Mouse (Mus musculus): ENCODE measurements around the gene Sema3b.

Sema3b gene

DNA sequence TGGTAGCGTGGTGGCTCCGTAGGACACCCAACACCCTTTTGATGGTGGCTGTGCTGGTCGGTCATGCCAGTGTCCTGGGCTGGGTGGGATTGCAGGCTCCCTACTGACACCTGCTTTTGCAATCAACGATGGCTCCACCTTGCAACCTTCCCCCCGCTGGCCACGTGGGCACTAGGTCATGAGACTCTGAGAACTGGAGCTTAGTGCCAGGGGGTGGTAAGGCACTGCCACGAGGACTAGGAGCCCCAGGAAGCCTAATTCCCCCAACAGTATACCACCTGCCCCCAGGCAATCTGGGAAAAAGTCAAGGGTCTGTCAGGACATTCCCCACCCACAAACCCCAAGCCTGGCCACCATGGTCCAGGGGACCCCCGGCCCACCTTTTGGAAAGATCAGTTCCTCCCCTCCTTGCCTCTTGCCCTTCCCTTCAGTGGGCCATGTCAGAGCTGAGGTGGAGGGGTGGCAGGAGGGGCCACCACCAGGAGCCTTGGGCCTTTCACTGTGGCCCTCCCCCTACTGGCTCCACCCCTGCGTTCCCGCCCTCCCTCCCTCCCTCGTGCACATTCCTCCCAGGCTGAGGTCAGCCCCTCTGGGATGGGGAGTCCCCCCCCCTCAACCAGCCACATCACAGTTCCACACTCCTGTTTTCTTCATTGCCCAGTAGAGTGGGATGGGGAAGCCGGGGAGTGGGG lies at the start of gene Sema3b:
Sema3b (minus strand) TSS at position 489 of the 692 bp plus-strand sequence.
- no peak for DNase-seq (ENCODE audit: low spot score)

DNA sequence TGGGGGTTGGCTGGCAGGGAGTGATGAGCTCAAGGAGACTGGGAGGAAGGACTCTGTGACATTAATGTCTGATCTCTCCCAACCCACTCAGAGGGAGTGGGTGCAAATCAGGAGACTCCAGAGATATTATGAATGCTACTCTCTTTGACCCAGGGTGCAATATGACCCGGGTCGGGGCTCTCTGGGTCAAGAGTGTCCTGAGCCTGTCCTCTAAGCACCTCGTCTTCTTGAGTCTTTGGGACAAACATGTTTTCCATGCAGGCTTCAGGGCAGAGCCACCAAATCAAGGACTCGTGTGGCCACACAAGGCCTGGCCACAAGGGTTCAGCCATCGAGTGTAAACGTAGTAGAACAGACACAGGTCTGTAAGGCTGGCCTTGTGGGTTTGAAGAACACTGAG lies 49.1 kb upstream of the Sema3b start:
- DNase-seq (ENCODE audit: low spot score): no peak

DNA sequence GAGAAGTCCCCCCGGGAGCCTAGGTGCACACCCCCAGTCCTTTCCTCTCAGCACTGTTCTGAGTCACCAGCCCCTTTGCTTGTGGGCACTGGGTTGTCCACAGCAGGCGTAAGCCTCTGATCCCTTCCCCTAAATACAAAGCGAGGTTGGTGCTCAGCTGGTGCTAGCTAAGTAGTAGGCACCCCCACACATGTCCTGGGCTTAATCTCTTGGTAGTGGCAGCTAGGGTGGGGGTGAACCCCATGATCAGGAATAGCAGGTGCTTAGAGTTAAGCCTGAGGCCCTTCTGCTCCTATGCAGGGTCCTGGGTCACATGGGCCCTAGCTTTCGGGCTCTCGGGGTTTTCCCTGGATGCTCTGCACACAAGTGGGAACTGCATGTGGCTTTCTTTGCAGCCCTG lies 48.1 kb upstream of the Sema3b start:
- DNase-seq (ENCODE audit: low spot score): no peak

DNA sequence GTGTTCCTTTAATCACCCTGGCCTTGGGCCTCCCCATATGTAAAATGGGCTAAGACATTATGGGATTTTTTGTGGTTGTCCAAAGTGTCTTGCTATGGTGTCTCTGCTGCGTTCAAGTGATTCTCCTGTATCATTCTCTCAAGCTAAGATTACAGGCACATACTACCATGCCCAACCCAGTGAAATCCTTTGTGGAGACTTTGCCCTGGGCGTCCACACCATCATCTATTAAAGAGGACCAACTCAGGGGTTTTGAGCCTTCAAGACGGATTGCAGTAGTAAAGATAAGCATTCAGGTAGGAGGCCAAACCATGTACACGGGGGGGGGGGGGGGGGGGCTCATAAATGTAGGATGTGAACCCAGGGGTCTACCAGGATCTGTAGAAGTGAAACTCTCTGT lies 45.6 kb upstream of the Sema3b start:
- no peak for DNase-seq (ENCODE audit: low spot score)

DNA sequence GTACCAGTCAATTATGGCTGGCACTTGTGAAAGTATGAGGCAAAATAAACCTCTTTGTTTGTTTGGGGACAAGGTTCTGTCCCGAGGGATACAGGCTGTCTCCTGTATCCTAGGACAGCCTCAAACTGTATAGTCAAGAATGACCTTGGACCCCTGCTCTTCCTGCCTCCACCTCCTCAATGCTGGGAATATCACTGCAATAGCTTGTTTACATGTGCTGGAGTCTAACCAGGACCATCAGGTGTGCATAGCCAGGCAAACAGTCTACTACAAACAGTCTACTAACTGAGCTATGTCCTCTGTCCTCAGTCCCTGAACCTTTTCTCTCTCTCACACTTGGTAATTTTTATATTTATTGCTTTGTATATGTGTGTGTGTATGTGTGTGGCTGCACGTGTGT lies 44.4 kb upstream of the Sema3b start:
- no peak for DNase-seq (ENCODE audit: low spot score)

DNA sequence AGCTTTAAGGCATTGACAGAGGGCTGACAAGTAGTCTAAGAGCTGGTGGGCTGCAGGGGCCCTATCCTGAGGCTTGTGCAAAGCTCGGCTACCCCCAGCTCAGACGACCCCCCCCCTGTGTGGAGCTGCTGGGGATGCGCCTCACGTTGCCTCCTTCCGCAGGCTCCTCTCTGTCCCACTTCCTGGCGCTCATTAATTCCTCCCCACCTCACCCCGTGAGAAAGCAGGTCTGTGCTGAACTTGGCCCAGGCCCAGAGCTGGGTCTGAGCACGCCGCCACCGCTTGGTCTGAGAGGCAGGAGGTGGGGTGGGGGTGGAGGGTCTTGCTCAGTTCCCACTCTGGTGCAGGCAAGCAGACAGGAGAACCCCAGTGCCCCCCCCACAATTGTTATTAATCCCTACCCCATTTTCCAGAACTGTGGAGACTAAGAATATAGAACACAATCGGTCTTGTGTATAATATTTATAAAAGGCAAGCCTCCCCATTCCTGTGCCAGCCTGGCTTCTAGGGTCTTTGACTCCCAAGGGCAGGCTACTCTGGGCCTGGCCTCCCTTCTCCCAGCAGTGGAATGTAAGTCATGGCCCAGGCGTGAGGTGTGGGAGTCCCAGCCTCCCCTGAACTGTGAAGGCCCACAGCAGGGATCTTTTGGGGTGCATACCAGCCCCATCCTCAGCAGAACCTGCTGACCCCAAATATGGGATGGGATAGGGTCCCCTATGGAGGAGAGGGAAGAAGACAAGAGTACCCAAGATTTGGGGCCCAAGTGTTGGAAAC lies 41.9 kb upstream of the Sema3b start:
- no peak for DNase-seq (ENCODE audit: low spot score)

DNA sequence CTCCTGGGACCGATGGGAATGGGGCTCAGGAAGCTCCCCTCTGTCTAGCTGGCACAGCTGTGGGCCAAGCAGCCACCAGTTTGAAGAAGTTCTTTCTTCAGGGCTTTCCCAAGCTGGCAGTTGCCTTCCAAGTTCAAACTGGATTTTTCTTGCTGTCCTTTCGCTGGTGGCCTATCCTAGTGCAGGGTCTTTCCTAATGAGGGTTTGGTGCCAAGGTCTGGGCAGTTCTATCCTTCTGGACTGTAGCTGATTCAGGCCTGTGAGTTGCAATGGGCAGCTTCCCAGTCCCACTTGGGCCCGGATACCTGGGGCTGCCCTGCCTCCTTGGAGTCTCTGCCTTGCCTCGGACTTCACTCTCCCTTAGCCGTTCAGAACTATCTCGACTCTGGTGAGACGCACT lies 41.2 kb upstream of the Sema3b start:
- no peak for DNase-seq (ENCODE audit: low spot score)

DNA sequence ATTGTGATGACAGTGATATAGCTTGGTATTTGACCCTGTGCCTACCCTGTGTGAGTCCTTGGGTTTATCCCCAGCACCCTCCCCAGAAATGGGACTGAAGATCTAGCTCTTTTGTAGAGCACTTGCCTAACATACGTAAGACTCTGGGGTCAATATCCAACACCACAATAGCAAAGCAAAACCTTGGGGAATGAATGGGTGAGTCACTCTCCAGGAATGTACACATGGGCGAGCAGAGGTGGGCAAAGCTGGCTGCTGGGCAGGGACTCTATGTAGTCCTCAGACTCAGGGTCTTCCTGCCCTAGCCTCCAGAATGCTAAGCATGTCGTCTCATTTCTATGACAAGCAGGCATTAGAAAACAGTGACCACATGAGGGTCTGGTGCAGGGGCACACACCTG lies 39.7 kb upstream of the Sema3b start:
- no peak for DNase-seq (ENCODE audit: low spot score)

DNA sequence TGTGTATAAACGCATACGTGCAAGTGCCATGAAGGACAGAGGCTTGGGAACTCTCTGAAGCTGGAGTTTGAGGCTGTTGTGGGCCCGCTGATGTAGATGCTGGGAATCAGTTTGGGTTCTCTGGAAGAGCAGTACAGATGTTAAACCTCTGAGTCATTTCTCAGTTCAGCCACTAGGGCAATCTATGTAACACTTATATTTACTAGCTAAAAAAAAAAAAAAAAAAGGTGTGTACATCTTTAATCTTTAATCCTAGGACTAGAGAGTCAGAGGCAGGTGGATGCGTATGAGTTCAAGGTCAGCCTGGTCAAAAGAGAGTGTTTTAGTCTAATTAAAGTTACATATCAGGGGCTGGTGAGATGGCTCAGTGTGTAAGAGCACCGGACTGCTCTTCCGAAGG lies 37.9 kb upstream of the Sema3b start:
- DNase-seq (ENCODE audit: low spot score): no peak

DNA sequence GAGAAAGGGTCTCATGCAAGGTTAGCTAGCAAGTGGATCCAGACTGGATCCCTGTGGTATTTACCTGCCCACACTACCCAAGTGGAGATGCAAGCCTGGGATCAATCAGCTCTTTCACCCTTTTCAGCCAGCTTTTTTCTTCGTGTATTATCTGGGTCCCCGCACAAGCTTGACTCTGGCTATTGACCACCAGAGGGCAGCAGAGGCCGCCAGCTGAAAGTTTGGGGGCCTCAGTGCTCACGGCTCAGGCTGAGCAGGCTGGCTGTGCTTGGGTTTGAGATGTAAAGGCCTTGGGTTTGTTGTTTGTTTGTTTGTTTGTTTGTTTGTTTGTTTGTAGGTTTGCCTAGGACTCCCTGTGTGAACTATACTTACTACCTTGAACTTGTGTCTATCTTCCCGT lies 36.5 kb upstream of the Sema3b start:
- peak; percentile 81 for DNase-seq (ENCODE audit: low spot score)

DNA sequence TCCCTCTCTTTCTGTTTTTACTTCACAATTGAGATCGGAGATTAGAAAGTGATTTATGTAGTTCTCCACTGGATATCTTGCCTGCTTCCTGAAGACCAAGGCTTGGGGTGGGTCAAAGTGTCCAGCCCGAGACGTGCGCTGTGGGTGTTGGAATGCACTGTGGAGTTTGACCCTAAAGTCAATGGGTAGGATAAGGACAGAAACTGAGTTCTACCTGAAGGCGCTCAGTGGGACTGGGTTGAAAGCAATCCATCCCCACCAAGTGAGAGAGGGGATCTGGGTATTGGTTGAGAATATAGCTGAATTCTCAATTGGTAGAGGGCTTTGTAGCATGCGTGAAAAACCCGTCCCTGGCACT lies 36.1 kb upstream of the Sema3b start:
- DNase-seq (ENCODE audit: low spot score): no peak

DNA sequence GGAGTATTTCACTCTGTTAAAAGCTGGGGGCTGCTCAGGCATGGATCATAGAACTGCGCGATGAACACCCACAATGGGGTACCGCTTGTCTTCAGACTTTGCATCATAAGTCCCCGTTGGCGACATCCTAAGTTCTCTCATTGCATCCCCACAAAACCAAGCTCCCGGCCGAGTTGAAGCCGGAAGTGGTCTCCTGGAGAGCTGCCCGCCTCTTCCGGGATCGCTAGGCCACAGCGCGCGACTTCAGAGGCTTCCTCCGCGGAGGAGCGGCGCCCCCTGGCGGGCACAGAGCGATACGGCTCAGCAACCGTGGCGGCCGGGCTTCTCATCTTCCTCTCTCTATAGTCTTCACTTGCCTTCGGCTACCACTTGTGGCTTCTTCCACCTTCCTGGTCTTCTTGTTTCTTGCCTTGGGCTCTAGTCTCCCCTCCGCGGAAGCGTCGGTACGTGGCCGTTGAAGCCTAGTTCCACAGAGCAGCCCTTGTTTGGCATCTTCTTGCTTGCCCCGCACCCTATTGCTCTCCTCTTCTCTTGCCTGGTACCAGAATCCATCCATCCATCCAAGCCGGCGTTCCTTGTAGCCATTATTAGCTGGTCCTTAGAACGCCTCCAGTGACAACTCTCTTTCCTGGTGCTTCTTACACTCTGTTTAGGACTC lies 35.6 kb upstream of the Sema3b start:
- peak; percentile 92 for DNase-seq (ENCODE audit: low spot score)

DNA sequence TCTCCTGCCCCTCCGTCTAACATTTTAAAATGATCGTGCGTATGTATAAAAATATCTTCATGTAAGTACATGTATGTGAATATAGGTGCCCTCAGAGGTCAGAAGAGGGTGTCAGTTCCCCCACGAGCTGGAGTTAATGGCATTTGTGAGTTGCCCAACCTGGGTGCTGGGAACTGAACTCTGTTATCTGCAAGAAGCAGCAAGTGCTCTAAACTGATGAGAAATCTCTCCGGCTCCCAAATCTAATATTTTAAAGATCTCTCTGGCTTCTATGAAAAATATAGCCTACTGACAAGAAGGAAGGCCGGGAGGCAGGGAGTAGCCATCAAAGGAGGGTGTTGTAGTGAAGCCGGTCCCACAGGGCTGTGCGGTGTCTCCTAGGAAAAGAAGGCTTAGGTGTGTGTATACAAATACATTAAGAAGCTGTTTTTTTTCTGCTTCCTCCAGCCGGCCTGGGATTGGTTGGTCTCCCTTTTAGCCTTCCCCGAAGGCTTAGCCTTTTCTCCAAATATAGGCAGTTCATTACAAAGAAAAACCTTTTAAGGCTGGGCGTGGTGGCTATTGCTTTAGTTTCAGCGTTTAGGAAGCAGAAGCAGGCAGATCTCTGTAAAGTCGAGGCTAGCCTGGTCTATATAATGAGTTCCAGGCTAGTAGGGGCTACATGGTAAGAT lies 34.6 kb upstream of the Sema3b start:
- DNase-seq (ENCODE audit: low spot score): no peak

DNA sequence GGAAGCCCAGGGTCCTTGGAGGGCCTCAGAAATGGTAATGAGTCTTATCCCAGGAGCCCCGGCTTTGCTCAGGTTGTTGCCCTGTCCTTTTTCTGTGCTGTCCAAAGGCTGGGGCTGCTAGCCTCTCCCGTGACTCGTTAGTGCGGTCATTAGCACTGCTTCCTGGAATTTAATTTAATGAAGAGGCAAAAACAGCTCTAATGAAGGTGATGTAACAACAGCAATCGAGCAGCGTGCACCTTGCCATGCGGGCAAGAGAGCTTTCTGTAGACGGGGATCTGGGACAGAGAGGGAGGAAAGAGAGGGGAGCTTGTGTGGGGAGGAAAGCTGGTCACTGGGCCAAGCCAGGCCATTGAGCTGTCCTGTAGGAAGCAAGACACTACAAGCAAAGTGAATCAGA lies 32.6 kb upstream of the Sema3b start:
- no peak for DNase-seq (ENCODE audit: low spot score)

DNA sequence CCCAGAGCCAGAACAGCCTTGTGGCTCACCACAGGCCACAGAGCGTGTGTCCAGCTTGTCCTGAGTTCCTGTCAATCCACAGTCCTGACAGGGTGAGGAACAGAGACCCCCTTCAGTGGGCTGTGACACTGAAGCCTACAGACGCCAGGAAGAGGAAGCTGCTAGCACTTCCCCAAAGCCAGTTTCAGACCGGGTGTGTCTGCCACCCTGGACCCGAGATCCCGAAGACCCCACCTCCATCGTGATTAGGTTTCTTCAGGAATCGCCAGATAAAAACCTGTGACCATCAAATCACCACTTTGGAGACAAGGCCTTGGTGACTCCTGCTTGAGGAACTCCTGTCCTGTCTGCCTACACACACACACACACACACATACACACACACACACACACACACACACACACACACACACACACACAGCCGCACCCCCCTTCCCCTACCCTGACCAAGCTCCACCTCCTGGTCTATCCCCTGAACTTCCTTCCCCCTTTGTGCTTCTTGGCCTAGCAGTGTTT lies 31.3 kb upstream of the Sema3b start:
- peak; percentile 46 for DNase-seq (ENCODE audit: low spot score)

DNA sequence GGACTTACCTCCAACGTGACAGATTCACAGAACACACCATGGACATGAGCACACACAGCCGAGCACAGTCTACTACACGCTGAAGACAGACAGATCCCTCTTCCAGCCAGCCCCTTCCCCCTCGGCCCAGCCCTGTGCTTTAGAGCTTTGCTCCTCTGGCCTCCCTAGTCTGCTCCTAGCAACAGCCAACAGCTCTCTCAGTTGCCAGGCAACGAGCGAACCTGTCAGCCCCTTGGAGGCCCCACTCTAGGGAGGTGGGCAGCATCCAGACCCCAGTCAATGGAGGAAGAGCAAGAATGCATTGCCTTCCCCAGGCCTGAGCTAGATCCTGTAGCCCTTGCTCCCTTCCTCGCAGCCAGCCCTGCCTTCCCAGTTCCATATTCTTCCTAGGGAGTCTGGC lies 28.0 kb upstream of the Sema3b start:
- no peak for DNase-seq (ENCODE audit: low spot score)

DNA sequence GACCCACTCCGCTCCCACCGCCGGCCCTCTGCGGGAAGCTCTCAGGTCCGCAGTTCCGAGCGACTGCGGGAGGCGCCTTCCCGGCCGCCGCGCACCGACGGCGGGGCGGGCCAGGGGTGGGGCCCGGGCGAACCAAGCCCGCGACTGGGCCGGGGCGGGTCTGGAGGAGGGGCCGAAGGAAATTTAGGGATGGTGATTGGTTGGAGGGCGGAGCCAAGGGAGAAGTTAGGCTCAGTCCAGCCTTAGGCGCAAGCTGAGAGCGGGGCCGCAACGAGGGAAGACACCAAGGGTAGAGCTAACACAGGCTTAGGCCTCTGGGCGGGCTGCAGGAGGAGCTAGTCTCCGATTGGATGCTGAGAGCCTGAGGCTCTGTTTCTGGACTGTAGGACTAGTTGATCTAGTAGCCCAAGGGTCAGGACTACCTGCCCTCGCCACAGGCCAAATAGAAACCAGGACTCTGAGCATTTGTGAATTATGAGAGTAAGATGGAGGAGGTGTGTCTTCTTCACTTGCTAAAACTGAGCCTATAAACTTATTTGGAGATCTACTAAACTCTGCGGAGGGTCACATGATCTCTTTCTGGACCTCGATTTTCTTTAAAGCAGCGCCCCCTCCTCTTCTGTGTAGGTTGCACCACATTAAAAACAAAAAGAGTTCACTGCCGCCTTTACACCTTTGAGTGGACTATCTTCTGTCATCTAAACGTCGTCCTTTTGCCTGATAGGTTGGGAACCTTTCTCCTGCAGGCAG lies 26.4 kb upstream of the Sema3b start, which contains the start of gene Gnai2:
Gnai2 (minus strand) TSS at position 89 of the 750 bp plus-strand sequence.
- peak; percentile 94 for DNase-seq (ENCODE audit: low spot score)

DNA sequence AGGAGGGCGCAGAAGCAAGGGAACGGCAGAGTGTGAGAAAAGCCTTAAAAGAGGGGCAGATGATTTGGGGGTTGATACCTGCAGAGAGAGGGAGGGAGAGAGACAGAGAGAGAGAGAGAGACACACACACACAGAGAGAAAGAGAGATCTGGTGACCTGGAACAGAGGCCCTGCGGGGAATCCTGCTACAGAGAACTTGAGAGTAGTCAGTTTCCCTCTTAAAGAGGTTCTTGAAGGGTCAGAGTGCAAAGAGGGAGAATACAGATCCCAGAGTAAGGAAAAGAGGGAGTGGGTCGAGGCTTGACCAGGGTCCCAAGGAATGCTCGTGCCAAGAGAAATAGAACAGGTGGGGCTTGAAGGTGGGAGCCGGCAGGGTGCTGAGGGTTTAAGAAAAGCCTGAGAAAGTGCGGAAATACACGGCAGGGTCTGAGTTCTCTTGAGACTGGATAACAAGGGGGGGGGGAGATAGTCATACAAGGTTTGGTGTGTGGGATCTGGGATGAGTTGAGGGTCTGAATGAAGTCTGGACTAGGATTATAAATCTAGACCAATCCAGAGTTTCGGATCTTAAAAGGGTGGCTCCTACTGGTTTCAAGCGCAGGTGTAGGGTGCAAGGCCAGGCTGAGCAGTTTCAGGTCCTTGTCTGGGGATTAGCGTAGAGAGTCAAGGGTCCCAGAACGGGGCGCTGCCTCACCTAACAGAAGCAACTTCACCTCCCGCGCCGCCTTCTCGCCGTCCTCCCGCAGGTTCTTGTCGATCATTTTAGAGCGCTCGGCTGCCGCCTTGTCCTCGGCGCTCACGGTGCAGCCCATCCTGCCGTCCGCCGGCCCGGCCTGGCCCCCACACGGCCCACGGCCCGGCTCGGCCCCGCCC lies 25.6 kb upstream of the Sema3b start:
- DNase-seq (ENCODE audit: low spot score): no peak

DNA sequence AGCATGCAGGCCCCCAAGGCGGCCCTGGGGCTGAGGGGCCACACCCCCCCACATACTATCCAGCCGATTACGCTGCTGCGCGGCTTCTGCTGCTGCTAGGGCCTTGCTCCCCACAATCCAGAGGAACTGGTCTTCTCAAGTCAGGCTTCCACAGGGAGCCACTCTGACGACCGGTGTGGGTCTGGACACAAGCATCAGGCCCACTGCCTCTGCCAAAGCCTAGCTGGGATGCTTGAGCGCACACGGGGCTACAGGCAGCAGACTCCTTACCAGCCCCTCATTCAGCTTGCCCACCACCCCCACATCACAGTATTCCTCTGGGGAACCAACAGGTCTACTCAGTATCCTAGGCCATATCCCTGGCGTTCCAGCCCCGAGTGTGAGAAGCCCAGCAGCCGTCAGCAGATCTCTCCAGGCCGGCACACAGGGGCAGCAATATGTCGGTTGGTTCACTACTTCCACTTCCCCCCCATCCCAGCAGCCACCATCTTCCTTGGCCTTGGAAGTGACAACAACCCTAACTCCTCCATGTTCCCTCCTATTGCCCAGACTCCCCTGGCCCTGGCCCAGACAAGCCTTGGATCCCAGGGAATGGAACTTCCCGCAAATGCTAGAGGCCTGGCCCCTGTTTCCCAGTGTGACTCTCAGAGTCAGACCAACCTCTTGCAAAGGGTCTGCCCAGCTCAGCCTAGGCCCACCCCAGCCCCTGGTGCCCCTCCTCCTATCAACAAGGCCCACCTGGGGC lies 24.8 kb upstream of the Sema3b start:
- peak; percentile 41 for DNase-seq (ENCODE audit: low spot score)

DNA sequence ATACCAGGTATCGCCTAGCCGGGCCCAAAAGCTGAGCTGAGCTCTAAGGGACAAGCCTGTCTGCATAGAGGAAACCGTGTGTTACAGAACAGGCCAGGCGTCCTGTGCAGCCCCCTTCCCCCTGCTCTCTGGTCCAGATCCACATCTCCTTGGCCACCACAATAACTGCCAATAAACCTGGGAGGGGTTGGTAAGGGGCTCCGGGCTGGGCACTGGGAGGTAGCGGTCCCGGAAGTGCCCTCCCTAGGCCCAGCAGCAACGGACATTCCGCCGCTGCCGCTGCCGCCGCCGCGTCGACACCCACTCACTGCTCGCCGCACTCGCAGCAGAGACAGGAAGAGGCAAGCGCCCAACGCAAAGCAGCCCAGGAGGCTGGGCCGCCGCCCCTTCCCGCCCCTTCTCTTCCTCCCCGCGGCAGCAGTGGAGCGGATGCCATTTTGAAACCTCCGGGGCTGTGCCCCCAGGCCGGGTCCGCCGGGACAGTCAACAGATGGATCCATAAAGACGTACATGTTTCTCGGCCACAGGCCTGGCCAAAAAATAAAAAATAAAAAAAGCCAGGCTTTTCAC lies 24.1 kb upstream of the Sema3b start:
- DNase-seq (ENCODE audit: low spot score): peak; percentile 78

Data from layer of hippocampus, adult 11-12 months (tissue).